Mouse (Mus musculus): ENCODE measurements around the gene Sema4b. TPM values are rescaled to one million over a fixed set of nuclear protein-coding genes. Genes with fewer than 3 reads are reported as not detected.

Sema4b gene
- polyA plus RNA-seq, 1 experiment from 2014 or later = 11.4 TPM

GRCm38 (mm10) chr7:80214459-80214858 is 27.8 kb downstream of the Sema4b start:
- Histone ChIP-seq H3K4me3 (no peak overlapping the region), H3K9me3 (no peaks in the 10 kb centered on the region), H3K27me3 (replicated peaks; ENCODE audit: low read depth, poor library complexity, severe bottlenecking) (no peaks in the 10 kb centered on the region), H3K4me1 (peaks cover 20% of the 10 kb centered on the region), H3K27ac (replicated peaks) (peak overlapping the region; percentile 86), H3K36me3 (replicated peaks) (peaks cover 69% of the 10 kb centered on the region)
- WGBS = 76% methylated on average over 8 of the region's 8 CpGs
- DNase-seq (ENCODE audit: low spot score) = no peak

GRCm38 (mm10) chr7:80215398-80215797 is 28.8 kb downstream of the Sema4b start:
- WGBS = 21% methylated on average over 4 of the region's 4 CpGs
- Histone ChIP-seq H3K27me3 (replicated peaks; ENCODE audit: low read depth, poor library complexity, severe bottlenecking) (no peaks in the 10 kb centered on the region), H3K36me3 (replicated peaks) (peaks cover 78% of the 10 kb centered on the region), H3K9me3 (no peaks in the 10 kb centered on the region), H3K4me3 (no peak overlapping the region), H3K27ac (replicated peaks) (peak overlapping the region; percentile 86), H3K4me1 (peaks cover 13% of the 10 kb centered on the region)
- peak; percentile 85 for DNase-seq (ENCODE audit: low spot score)

GRCm38 (mm10) chr7:80216566-80216965 is 29.9 kb downstream of the Sema4b start:
- Histone ChIP-seq H3K36me3 (replicated peaks) (peaks cover 90% of the 10 kb centered on the region), H3K4me1 (peaks cover 13% of the 10 kb centered on the region), H3K4me3 (no peak overlapping the region), H3K9me3 (no peaks in the 10 kb centered on the region), H3K27me3 (replicated peaks; ENCODE audit: low read depth, poor library complexity, severe bottlenecking) (no peaks in the 10 kb centered on the region), H3K27ac (replicated peaks) (no peak overlapping the region)
- 78% methylated on average over 8 of the region's 8 CpGs for WGBS
- no peak for DNase-seq (ENCODE audit: low spot score)

- no peak for DNase-seq (ENCODE audit: low spot score)
- 90% methylated on average over 9 of the region's 9 CpGs for WGBS
- no peak overlapping the region for H3K4me3 ChIP-seq
- peaks cover 95% of the 10 kb centered on the region for H3K36me3 ChIP-seq (replicated peaks)
- no peaks in the 10 kb centered on the region for H3K9me3 ChIP-seq
- H3K27me3 ChIP-seq (replicated peaks; ENCODE audit: low read depth, poor library complexity, severe bottlenecking) = no peaks in the 10 kb centered on the region
- H3K4me1 ChIP-seq = peaks cover 13% of the 10 kb centered on the region
- H3K27ac ChIP-seq (replicated peaks) = no peak overlapping the region
These were observed 32.0 kb downstream of the Sema4b start for GRCm38 (mm10) chr7:80218666-80219065.

- H3K27me3 ChIP-seq (replicated peaks; ENCODE audit: low read depth, poor library complexity, severe bottlenecking) = no peaks in the 10 kb centered on the region
- H3K36me3 ChIP-seq (replicated peaks) = peaks cover 95% of the 10 kb centered on the region
- DNase-seq (ENCODE audit: low spot score) = no peak
- no peak overlapping the region for H3K27ac ChIP-seq (replicated peaks)
- peaks cover 5% of the 10 kb centered on the region for H3K4me1 ChIP-seq
- H3K4me3 ChIP-seq = no peak overlapping the region
- H3K9me3 ChIP-seq = no peaks in the 10 kb centered on the region
- WGBS = 94% methylated on average over 9 of the region's 9 CpGs
These were observed 33.7 kb downstream of the Sema4b start for GRCm38 (mm10) chr7:80220237-80220797.

GRCm38 (mm10) chr7:80221179-80221750 is 34.6 kb downstream of the Sema4b start:
- Histone ChIP-seq H3K27ac (replicated peaks) (no peak overlapping the region), H3K36me3 (replicated peaks) (peaks cover 92% of the 10 kb centered on the region), H3K9me3 (no peaks in the 10 kb centered on the region), H3K4me1 (no peaks in the 10 kb centered on the region), H3K27me3 (replicated peaks; ENCODE audit: low read depth, poor library complexity, severe bottlenecking) (no peaks in the 10 kb centered on the region), H3K4me3 (no peak overlapping the region)
- no peak for DNase-seq (ENCODE audit: low spot score)
- 90% methylated on average over 4 of the region's 4 CpGs for WGBS

- Histone ChIP-seq H3K36me3 (replicated peaks) (peaks cover 59% of the 10 kb centered on the region), H3K4me1 (peaks cover 20% of the 10 kb centered on the region), H3K27me3 (replicated peaks; ENCODE audit: low read depth, poor library complexity, severe bottlenecking) (peaks cover 15% of the 10 kb centered on the region), H3K27ac (replicated peaks) (no peak overlapping the region), H3K4me3 (no peak overlapping the region), H3K9me3 (no peaks in the 10 kb centered on the region)
- no peak for DNase-seq (ENCODE audit: low spot score)
- 93% methylated on average over 4 of the region's 4 CpGs for WGBS
These were observed 40.4 kb downstream of the Sema4b start for GRCm38 (mm10) chr7:80227065-80227464.

GRCm38 (mm10) chr7:80230196-80230595 is 43.6 kb downstream of the Sema4b start:
- H3K36me3 ChIP-seq (replicated peaks) = peaks cover 31% of the 10 kb centered on the region
- H3K27ac ChIP-seq (replicated peaks) = no peak overlapping the region
- no peak for DNase-seq (ENCODE audit: low spot score)
- 76% methylated on average over 6 of the region's 6 CpGs for WGBS
- no peaks in the 10 kb centered on the region for H3K9me3 ChIP-seq
- H3K4me1 ChIP-seq = peaks cover 34% of the 10 kb centered on the region
- H3K27me3 ChIP-seq (replicated peaks; ENCODE audit: low read depth, poor library complexity, severe bottlenecking) = peaks cover 15% of the 10 kb centered on the region
- H3K4me3 ChIP-seq = no peak overlapping the region

- Histone ChIP-seq H3K4me3 (peak overlapping the region; percentile 76), H3K4me1 (peaks cover 34% of the 10 kb centered on the region), H3K9me3 (no peaks in the 10 kb centered on the region), H3K27me3 (replicated peaks; ENCODE audit: low read depth, poor library complexity, severe bottlenecking) (peaks cover 15% of the 10 kb centered on the region), H3K27ac (replicated peaks) (peak overlapping the region; percentile 82), H3K36me3 (replicated peaks) (peaks cover 16% of the 10 kb centered on the region)
- no peak for DNase-seq (ENCODE audit: low spot score)
- under 1% methylated on average over 29 of the region's 29 CpGs for WGBS
These were observed 45.4 kb downstream of the Sema4b start for GRCm38 (mm10) chr7:80231971-80232488.

GRCm38 (mm10) chr7:80232489-80233029 is 45.9 kb downstream of the Sema4b start, which contains the start of the genes Cib1 and Gdpgp1:
Gene Cib1 (minus strand): TSS chr7:80232813.
Gene Gdpgp1 (plus strand): TSS chr7:80232865.
- peaks cover 34% of the 10 kb centered on the region for H3K4me1 ChIP-seq
- H3K36me3 ChIP-seq (replicated peaks) = peaks cover 11% of the 10 kb centered on the region
- H3K9me3 ChIP-seq = no peaks in the 10 kb centered on the region
- H3K4me3 ChIP-seq = peak within 1 kb of the TSS; percentile 76
- peaks cover 15% of the 10 kb centered on the region for H3K27me3 ChIP-seq (replicated peaks; ENCODE audit: low read depth, poor library complexity, severe bottlenecking)
- peak within 1 kb of the TSS; percentile 82 for H3K27ac ChIP-seq (replicated peaks)
- under 1% methylated on average over 56 of the region's 56 CpGs for WGBS
- DNase-seq (ENCODE audit: low spot score) = peak; percentile 98

GRCm38 (mm10) chr7:80233799-80234198 is 47.2 kb downstream of the Sema4b start:
- Histone ChIP-seq H3K4me1 (peaks cover 34% of the 10 kb centered on the region), H3K27ac (replicated peaks) (no peak overlapping the region), H3K4me3 (peak overlapping the region; percentile 76), H3K27me3 (replicated peaks; ENCODE audit: low read depth, poor library complexity, severe bottlenecking) (peaks cover 15% of the 10 kb centered on the region), H3K36me3 (replicated peaks) (peaks cover 12% of the 10 kb centered on the region), H3K9me3 (no peaks in the 10 kb centered on the region)
- WGBS = 84% methylated on average over 9 of the region's 9 CpGs
- DNase-seq (ENCODE audit: low spot score) = no peak

- 89% methylated on average over 10 of the region's 10 CpGs for WGBS
- Histone ChIP-seq H3K27me3 (replicated peaks; ENCODE audit: low read depth, poor library complexity, severe bottlenecking) (no peaks in the 10 kb centered on the region), H3K9me3 (no peaks in the 10 kb centered on the region), H3K4me1 (peaks cover 5% of the 10 kb centered on the region), H3K36me3 (replicated peaks) (peaks cover 39% of the 10 kb centered on the region), H3K4me3 (no peak overlapping the region), H3K27ac (replicated peaks) (no peak overlapping the region)
- DNase-seq (ENCODE audit: low spot score) = no peak
These were observed 51.9 kb downstream of the Sema4b start for GRCm38 (mm10) chr7:80238542-80238941.

GRCm38 (mm10) chr7:80241661-80242060 is 55.0 kb downstream of the Sema4b start:
- Histone ChIP-seq H3K36me3 (replicated peaks) (peaks cover 39% of the 10 kb centered on the region), H3K27ac (replicated peaks) (no peak overlapping the region), H3K9me3 (no peaks in the 10 kb centered on the region), H3K4me1 (peaks cover 10% of the 10 kb centered on the region), H3K4me3 (no peak overlapping the region), H3K27me3 (replicated peaks; ENCODE audit: low read depth, poor library complexity, severe bottlenecking) (no peaks in the 10 kb centered on the region)
- WGBS = 85% methylated on average over 4 of the region's 4 CpGs
- no peak for DNase-seq (ENCODE audit: low spot score)
